Mouse (Mus musculus) heart, adult 9 months (tissue): ENCODE measurements at regions not wholly inside any gene's neighbourhood (a gene's known extent, or its start where the extent isn't known, plus 50 kb on each side); places are given as distances from the start of the nearest gene placed in this dataset.
A peak's percentile ranks its signal among the peaks of the same experiment; 100 is the strongest.
"Not testable (repeated sequence)": the region's sequence is repeated elsewhere in the genome, so short reads cannot be mapped to it uniquely, and the experiment has no call there.

ENCODE experiments used
- DNase-seq, 2 experiments: peaks; one replicate each; pipeline ENCODE4 v3.0.0; 2022; ENCODE audit warnings: low spot score in 2 of 2

GRCm38 (mm10) chr10:91447974-91448703, 267.0 kb upstream of the Tmpo start:
- DNase-seq = no peak

GRCm38 (mm10) chr10:91443321-91443720, 262.2 kb upstream of the Tmpo start:
- DNase-seq = peak; percentile 61 to 63

- peak; percentile 42 to 64 for DNase-seq
Observed at GRCm38 (mm10) chr10:91440051-91440450, 258.9 kb upstream of the Tmpo start.

GRCm38 (mm10) chr10:91437917-91438316, 256.8 kb upstream of the Tmpo start:
- DNase-seq = no peak

GRCm38 (mm10) chr10:91436091-91436569, 255.0 kb upstream of the Tmpo start:
- DNase-seq = no peak

- DNase-seq = no peak
Observed at GRCm38 (mm10) chr10:91430281-91430680, 249.2 kb upstream of the Tmpo start.

- DNase-seq = no peak
Observed at GRCm38 (mm10) chr10:91426584-91426983, 245.5 kb upstream of the Tmpo start.

GRCm38 (mm10) chr10:91425625-91426385, 244.7 kb upstream of the Tmpo start:
- not testable (repeated sequence) for DNase-seq

GRCm38 (mm10) chr10:91424786-91425185, 243.7 kb upstream of the Tmpo start:
- DNase-seq = no peak

GRCm38 (mm10) chr10:91387255-91387654, 206.1 kb upstream of the Tmpo start:
- DNase-seq = no peak

GRCm38 (mm10) chr10:91384372-91384771, 203.3 kb upstream of the Tmpo start:
- DNase-seq = no peak

- DNase-seq = no peak
Observed at GRCm38 (mm10) chr10:91376683-91377082, 195.6 kb upstream of the Tmpo start.

- DNase-seq = no peak
Observed at GRCm38 (mm10) chr10:91367488-91367887, 186.4 kb upstream of the Tmpo start.

- DNase-seq = no peak
Observed at GRCm38 (mm10) chr10:91362587-91362986, 181.5 kb upstream of the Tmpo start.

- no peak for DNase-seq
Observed at GRCm38 (mm10) chr10:91361621-91362020, 180.5 kb upstream of the Tmpo start.

GRCm38 (mm10) chr10:91345465-91345864, 164.3 kb upstream of the Tmpo start:
- DNase-seq = no peak

GRCm38 (mm10) chr10:91342083-91342482, 161.0 kb upstream of the Tmpo start:
- DNase-seq = no peak

GRCm38 (mm10) chr10:91339361-91339760, 158.2 kb upstream of the Tmpo start:
- DNase-seq = no peak

GRCm38 (mm10) chr10:91326661-91327312, 145.7 kb upstream of the Tmpo start:
- no peak for DNase-seq

GRCm38 (mm10) chr10:91326144-91326655, 145.1 kb upstream of the Tmpo start:
- DNase-seq = no peak

GRCm38 (mm10) chr10:91321226-91321625, 140.1 kb upstream of the Tmpo start:
- no peak for DNase-seq

GRCm38 (mm10) chr10:91319442-91320112, 138.5 kb upstream of the Tmpo start:
- DNase-seq = no peak
